Mouse (Mus musculus): Measurements from ENCODE around the gene Henmt1. TPM values are rescaled to one million over a fixed set of nuclear protein-coding genes. Genes with fewer than 3 reads are reported as not detected.
A peak's percentile ranks its signal among the peaks of the same experiment; 100 is the strongest.

Henmt1 gene
- polyA plus RNA-seq, 1 experiment = 1.5 TPM

DNA sequence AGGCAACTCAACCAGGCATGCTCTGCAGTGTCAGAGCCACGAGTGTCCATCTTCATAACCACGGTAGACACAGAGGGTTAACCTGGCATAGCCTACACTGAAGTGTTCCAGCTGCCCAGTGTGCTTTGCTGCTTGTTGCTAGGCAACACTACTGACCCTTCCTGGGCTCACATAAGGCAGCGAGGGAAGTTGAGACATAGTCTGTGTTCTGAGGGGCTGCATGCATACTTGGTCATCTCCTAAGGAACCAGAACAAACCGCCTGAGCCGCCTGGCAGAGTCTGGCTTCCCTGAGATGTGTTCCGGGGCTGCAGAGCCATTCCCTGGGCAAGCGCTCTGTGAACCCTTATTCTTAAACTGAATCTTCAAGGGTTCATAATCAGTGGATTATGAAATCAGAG lies 21.6 kb downstream of the Henmt1 start:
- Histone ChIP-seq H3K4me1 (replicated peaks; ENCODE audit: control insufficient read depth, insufficient read depth, low read length) (peaks cover 26% of the 10 kb centered on the region), H3K27me3 (ENCODE audit: control insufficient read depth, insufficient read depth, low read length) (no peaks in the 10 kb centered on the region), H3K4me3 (ENCODE audit: control insufficient read depth, insufficient read depth, low read length) (no peak overlapping the region), H3K36me3 (ENCODE audit: control insufficient read depth, insufficient read depth, low read length) (no peaks in the 10 kb centered on the region), H3K27ac (ENCODE audit: control insufficient read depth, insufficient read depth, low read length) (peak overlapping the region; percentile 66)
- TF ChIP-seq POLR2A (IDR thresholded peaks at IDR 0.05; ENCODE audit: control insufficient read depth, extremely low read depth, insufficient read depth, low read length, poor library complexity) = no peak
- no peak for TF ChIP-seq CTCF (IDR thresholded peaks at IDR 0.05; ENCODE audit: borderline replicate concordance, control insufficient read depth, extremely low read depth, insufficient read depth, low read length, poor library complexity)
- no peak for DNase-seq
- WGBS = 92% methylated on average over 7 of the region's 7 CpGs

DNA sequence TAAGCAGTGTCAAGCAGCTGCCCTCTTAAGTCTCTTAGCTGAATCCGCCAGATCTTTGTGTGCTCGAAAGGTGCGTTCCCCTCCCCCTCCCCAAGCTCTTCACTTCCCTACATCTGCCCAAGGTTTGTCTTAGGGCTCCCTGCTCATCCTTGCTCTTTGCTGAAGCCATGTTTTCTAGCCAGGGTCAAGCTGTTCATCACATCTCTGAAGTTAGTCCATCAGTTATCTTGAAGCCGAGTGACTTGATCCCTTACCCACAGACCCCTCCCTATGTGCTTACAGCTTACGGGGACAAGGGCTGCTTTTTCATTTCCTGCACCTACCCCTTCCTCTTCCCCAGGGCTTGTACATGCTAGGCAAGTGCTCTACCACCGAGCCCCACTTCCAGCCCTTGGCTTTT lies 22.0 kb downstream of the Henmt1 start:
- DNase-seq = peak; percentile 57
- TF ChIP-seq POLR2A (IDR thresholded peaks at IDR 0.05; ENCODE audit: control insufficient read depth, extremely low read depth, insufficient read depth, low read length, poor library complexity) (no peak), CTCF (IDR thresholded peaks at IDR 0.05; ENCODE audit: borderline replicate concordance, control insufficient read depth, extremely low read depth, insufficient read depth, low read length, poor library complexity) (no peak)
- WGBS = 20% methylated on average over 6 of the region's 6 CpGs

GRCm38 (mm10) chr3:108963278-108963677 lies 23.6 kb downstream of the Henmt1 start:
- TF ChIP-seq POLR2A (IDR thresholded peaks at IDR 0.05; ENCODE audit: control insufficient read depth, extremely low read depth, insufficient read depth, low read length, poor library complexity) = no peak
- no peak for TF ChIP-seq CTCF (IDR thresholded peaks at IDR 0.05; ENCODE audit: borderline replicate concordance, control insufficient read depth, extremely low read depth, insufficient read depth, low read length, poor library complexity)
- no peak overlapping the region for H3K4me3 ChIP-seq (ENCODE audit: control insufficient read depth, insufficient read depth, low read length)
- H3K27ac ChIP-seq (ENCODE audit: control insufficient read depth, insufficient read depth, low read length) = peak overlapping the region; percentile 89
- peaks cover 26% of the 10 kb centered on the region for H3K4me1 ChIP-seq (replicated peaks; ENCODE audit: control insufficient read depth, insufficient read depth, low read length)
- H3K36me3 ChIP-seq (ENCODE audit: control insufficient read depth, insufficient read depth, low read length) = no peaks in the 10 kb centered on the region
- no peaks in the 10 kb centered on the region for H3K27me3 ChIP-seq (ENCODE audit: control insufficient read depth, insufficient read depth, low read length)
- DNase-seq = no peak
- 77% methylated on average over 3 of the region's 3 CpGs for WGBS

More for the DNA sequence above, 22.0 kb downstream of the Henmt1 start:
- Histone ChIP-seq H3K36me3 (ENCODE audit: control insufficient read depth, insufficient read depth, low read length) (no peaks in the 10 kb centered on the region), H3K4me1 (replicated peaks; ENCODE audit: control insufficient read depth, insufficient read depth, low read length) (peaks cover 26% of the 10 kb centered on the region), H3K27ac (ENCODE audit: control insufficient read depth, insufficient read depth, low read length) (peak overlapping the region; percentile 66), H3K27me3 (ENCODE audit: control insufficient read depth, insufficient read depth, low read length) (no peaks in the 10 kb centered on the region), H3K4me3 (ENCODE audit: control insufficient read depth, insufficient read depth, low read length) (peak overlapping the region; percentile 25; the same call in 1 of the 2 replicates)

- 22% methylated on average over 3 of the region's 3 CpGs for WGBS
- TF ChIP-seq POLR2A (IDR thresholded peaks at IDR 0.05; ENCODE audit: control insufficient read depth, extremely low read depth, insufficient read depth, low read length, poor library complexity) (no peak), CTCF (IDR thresholded peaks at IDR 0.05; ENCODE audit: borderline replicate concordance, control insufficient read depth, extremely low read depth, insufficient read depth, low read length, poor library complexity) (no peak)
- H3K27ac ChIP-seq (ENCODE audit: control insufficient read depth, insufficient read depth, low read length) = peak overlapping the region; percentile 89
- H3K4me3 ChIP-seq (ENCODE audit: control insufficient read depth, insufficient read depth, low read length) = no peak overlapping the region
- DNase-seq = peak; percentile 34
- H3K36me3 ChIP-seq (ENCODE audit: control insufficient read depth, insufficient read depth, low read length) = no peaks in the 10 kb centered on the region
- peaks cover 26% of the 10 kb centered on the region for H3K4me1 ChIP-seq (replicated peaks; ENCODE audit: control insufficient read depth, insufficient read depth, low read length)
- no peaks in the 10 kb centered on the region for H3K27me3 ChIP-seq (ENCODE audit: control insufficient read depth, insufficient read depth, low read length)
These were observed 24.1 kb downstream of the Henmt1 start for GRCm38 (mm10) chr3:108963776-108964175.

GRCm38 (mm10) chr3:108964361-108965044 lies 24.8 kb downstream of the Henmt1 start:
- peak overlapping the region; percentile 89 for H3K27ac ChIP-seq (ENCODE audit: control insufficient read depth, insufficient read depth, low read length)
- peak; percentile 45 for DNase-seq
- H3K4me1 ChIP-seq (replicated peaks; ENCODE audit: control insufficient read depth, insufficient read depth, low read length) = peaks cover 26% of the 10 kb centered on the region
- TF ChIP-seq POLR2A (IDR thresholded peaks at IDR 0.05; ENCODE audit: control insufficient read depth, extremely low read depth, insufficient read depth, low read length, poor library complexity) (no peak), CTCF (IDR thresholded peaks at IDR 0.05; ENCODE audit: borderline replicate concordance, control insufficient read depth, extremely low read depth, insufficient read depth, low read length, poor library complexity) (no peak)
- 92% methylated on average over 7 of the region's 7 CpGs for WGBS
- no peaks in the 10 kb centered on the region for H3K36me3 ChIP-seq (ENCODE audit: control insufficient read depth, insufficient read depth, low read length)
- H3K27me3 ChIP-seq (ENCODE audit: control insufficient read depth, insufficient read depth, low read length) = no peaks in the 10 kb centered on the region
- no peak overlapping the region for H3K4me3 ChIP-seq (ENCODE audit: control insufficient read depth, insufficient read depth, low read length)

DNA sequence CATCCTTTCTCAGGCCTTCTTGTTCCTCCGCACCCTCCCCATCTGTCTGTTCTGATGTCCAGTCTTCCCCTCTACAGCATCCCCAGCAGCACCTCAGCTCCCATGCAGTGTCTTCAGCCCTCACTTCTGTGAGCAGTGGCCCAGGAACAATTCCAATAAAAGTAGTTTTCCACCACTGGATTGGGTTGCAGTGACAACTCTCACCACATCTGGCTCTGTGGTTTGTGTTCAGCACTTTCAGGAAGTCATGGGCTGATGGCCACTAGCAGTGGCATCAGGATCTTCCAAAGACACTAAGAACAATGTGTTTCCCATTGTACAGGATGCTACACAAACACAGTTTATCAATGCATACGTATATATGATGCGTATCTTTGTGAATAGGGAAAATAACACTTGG lies 26.4 kb downstream of the Henmt1 start:
- WGBS = 84% methylated on average over 3 of the region's 3 CpGs
- Histone ChIP-seq H3K36me3 (ENCODE audit: control insufficient read depth, insufficient read depth, low read length) (no peaks in the 10 kb centered on the region), H3K4me3 (ENCODE audit: control insufficient read depth, insufficient read depth, low read length) (no peak overlapping the region), H3K27ac (ENCODE audit: control insufficient read depth, insufficient read depth, low read length) (no peak overlapping the region), H3K4me1 (replicated peaks; ENCODE audit: control insufficient read depth, insufficient read depth, low read length) (peaks cover 24% of the 10 kb centered on the region), H3K27me3 (ENCODE audit: control insufficient read depth, insufficient read depth, low read length) (no peaks in the 10 kb centered on the region)
- no peak for DNase-seq
- TF ChIP-seq CTCF (IDR thresholded peaks at IDR 0.05; ENCODE audit: borderline replicate concordance, control insufficient read depth, extremely low read depth, insufficient read depth, low read length, poor library complexity) = no peak
- TF ChIP-seq POLR2A (IDR thresholded peaks at IDR 0.05; ENCODE audit: control insufficient read depth, extremely low read depth, insufficient read depth, low read length, poor library complexity) = no peak
